Mouse (Mus musculus) splenic B cell, adult 2 months (primary cell): ENCODE data around the gene Tmem45a.
"Not testable (repeated sequence)": the region's sequence is repeated elsewhere in the genome, so short reads cannot be mapped to it uniquely, and the experiment has no call there.

ENCODE experiments used
- DNase-seq: peaks from one replicate; pipeline ENCODE4 v3.0.0-alpha.2; 2011; ENCODE audit warnings: low read depth, low spot score
- H3K27me3 ChIP-seq: 2 replicates; pipeline ENCODE4 v1.6.1; 2012; ENCODE audit warnings: mild to moderate bottlenecking, low read length, moderate library complexity, mixed read lengths; ENCODE audit not compliant: control insufficient read depth, poor library complexity, insufficient read depth, severe bottlenecking
- H3K36me3 ChIP-seq: 2 replicates; pipeline ENCODE4 v1.6.1; 2012; ENCODE audit warnings: mild to moderate bottlenecking, low read length, moderate library complexity, mixed read lengths; ENCODE audit not compliant: control insufficient read depth, poor library complexity, insufficient read depth, severe bottlenecking

Tmem45a gene

DNA sequence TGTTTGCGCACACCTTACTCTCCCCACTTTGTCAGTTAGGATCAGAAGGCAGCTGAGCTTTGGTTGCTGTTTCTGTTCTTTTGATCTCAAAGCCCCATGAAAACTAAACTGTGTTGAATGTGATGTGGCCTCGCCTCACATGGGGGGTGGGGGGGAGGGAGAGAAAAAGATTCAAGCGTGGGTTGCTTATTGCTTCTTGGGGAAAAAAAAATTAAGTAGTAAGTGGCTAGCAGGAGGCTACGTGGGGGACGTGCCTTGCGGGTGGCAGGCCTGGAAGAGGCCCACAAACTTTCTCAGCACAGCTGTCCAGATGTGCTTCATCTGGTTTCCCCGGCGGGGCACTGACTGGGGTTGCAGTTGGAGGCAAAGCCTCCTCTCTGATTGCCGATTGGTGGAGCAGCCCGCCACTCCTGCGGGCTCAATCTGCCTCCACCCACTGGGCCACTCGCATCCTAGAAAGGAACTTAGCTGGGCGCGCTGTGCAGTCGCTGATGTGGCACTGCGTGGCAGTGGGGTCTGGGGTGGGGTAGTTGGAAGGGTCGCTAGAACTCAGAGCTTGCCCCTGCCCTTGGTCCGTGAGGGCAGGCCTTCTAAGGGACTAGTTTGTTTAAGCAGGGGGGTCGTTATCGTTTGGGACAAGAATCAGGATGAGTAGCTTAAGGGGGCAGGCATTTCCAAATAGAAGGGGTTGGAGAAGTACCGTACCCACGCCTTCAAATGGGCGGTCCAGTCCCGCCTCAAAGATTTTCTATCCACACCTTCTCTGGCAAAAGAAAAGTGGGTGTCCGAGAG is at the start of gene Tmem45a:
Gene Tmem45a, minus strand, starts transcription at position 343 of the 792 bp plus-strand sequence.
- DNase-seq: no peak
- Histone ChIP-seq H3K36me3 (no peaks in the 10 kb centered on the region), H3K27me3 (no peaks in the 10 kb centered on the region)

DNA sequence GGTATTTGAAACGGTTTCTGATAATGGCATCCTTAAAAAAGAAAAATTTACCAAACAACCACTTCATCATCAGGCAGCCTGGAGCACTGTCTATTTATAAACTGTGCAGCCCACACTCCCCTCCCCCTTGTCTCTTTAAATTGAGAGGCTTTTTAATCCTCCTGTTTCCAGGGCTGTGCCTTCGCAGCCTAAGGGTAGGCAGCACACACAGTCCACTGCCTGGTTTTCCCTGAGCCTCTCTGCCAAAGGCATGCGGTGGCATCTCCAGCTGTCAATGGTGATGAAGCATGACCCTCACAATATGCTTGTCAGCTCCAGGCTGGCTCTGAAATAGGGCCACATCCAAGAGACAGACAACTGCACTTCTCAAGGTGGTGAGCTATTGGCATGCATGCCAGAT is 42.1 kb upstream of the Tmem45a start, which contains the start of gene Lnp1:
Gene Lnp1, minus strand, starts transcription at position 39 of the 400 bp plus-strand sequence.
- Histone ChIP-seq H3K27me3 (no peaks in the 10 kb centered on the region), H3K36me3 (no peaks in the 10 kb centered on the region)
- DNase-seq: no peak

DNA sequence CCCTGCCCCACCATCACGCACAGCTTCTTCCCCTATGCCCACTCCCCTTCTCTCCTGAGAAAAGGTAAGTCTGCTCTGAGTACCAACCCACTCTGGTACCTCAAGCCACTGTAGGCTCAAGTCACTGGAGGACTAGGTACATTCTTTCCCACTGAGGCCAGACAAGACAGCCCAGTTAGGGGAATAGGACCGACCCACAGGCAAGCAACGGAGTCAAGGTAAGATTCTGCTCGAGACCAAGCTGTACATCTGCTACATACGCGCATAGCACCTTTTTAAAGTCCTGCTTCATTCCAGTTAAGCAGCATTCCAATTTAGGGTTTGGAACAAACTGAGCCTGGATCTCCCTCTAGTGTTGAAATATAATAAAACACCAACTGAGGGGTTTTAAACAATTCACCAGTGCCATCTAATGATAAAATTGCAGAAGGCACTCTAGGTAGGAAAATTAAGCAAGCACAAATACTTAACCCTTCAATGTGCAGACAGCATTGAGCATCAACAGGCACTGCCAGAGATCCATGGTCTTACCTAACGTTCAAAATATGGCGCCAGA is 34.2 kb upstream of the Tmem45a start:
- Histone ChIP-seq H3K36me3 (no peaks in the 10 kb centered on the region), H3K27me3 (no peaks in the 10 kb centered on the region)
- DNase-seq: no peak

DNA sequence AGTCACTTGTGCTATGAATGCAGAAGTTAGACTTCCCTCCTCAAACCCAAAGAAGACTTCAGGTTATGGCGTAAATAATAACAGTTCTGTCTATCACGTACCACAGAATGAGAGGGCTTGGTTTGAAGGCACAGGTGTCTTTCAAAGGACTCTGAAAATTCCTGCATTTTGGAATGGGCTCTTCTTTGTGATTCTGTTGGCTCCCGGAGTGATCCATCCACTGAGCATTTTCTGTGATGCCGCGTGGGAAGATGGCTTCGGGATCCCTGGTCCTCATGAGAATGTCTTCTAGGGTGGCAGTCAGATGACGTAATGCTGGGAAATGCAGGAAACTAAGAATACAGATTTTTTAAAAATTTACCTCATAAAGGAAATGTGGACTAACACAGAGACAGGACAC is 31.3 kb upstream of the Tmem45a start:
- Histone ChIP-seq H3K27me3 (no peaks in the 10 kb centered on the region), H3K36me3 (no peaks in the 10 kb centered on the region)
- no peak for DNase-seq

DNA sequence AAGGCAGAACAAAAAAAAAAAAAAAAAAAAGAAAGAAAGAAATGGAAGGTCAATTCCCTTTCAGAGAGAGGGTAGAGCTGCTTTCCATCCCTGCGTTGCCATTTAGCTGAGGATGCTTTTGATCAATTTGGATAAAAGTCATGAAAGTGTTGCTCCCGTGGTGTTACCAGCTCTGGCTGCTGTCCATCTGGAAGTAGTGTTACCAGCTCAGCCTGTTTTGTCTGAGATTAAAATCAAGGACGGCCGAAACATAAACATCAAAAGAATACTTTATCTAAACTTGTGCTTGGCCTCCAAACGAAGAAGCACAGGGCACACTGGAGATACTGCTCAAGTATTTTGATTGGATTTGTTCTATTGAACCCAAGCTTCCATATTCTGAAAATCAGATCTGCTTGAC is 23.0 kb upstream of the Tmem45a start:
- no peak for DNase-seq
- H3K36me3 ChIP-seq: no peaks in the 10 kb centered on the region
- H3K27me3 ChIP-seq: no peaks in the 10 kb centered on the region

DNA sequence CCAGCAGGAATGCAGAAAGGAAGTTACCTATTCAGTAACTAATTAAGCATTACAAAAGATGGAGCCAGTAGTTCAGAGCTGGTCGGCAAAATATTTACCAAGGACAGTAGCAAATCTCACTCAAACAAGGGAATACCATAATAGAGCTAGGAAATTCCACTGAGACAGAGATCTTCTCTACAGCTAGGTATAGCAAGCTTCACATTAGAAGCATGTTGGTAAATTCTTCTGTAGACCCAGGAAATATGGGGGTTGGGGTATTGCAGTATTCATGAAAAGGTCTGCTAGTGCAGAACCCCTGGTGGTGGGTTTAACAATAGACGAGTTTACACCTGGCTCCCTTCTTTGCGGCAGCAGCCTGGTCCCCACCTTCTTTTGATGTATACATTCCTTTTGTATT is 16.2 kb upstream of the Tmem45a start:
- not testable (repeated sequence) for DNase-seq, H3K27me3 ChIP-seq, H3K36me3 ChIP-seq

DNA sequence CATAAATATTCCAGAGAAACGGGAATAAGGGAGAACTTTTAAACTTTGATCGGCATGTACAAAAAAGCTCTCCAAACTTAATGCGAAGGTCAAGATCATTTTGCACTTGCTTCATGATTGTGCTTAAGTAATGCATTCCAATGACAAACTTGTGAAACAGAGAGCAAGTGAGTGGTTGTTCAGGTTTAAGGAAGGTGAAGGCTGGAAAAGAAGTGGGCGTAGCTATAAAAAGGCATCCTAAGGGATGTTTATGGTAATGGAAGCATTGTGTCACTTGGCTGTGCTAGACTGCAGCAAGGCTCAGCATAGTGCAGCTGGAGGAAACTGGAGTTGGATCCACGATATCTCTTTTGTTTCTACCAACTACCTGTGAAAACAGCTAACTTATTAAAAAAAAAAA is 5.6 kb upstream of the Tmem45a start:
- DNase-seq: no peak
- no peaks in the 10 kb centered on the region for H3K27me3 ChIP-seq
- no peaks in the 10 kb centered on the region for H3K36me3 ChIP-seq

DNA sequence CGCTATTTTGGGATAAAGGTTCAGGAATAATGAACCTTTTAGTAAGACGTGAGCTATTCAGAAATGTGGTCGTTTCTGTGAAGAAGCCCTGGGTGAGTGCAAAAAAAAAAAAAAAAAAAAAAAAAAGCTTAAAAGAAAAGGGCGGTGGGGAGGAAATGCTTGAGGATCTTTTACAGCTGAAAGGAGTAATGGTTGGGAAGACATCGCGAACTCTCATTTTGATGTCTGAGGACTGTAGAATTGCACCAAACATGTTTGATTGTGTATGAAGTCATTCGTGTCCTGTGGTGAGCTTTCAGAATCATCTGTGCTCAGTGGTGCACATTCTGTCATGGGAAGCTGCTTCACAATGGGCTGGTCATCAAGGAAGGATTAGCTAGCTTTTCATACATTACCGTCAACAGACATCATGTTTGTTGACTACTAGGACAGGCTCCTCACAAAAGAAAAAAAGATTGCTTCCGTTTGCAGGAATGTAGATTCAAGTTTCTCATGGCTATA is 700 bp upstream of the Tmem45a start:
- no peak for DNase-seq
- no peaks in the 10 kb centered on the region for H3K36me3 ChIP-seq
- H3K27me3 ChIP-seq: no peaks in the 10 kb centered on the region

DNA sequence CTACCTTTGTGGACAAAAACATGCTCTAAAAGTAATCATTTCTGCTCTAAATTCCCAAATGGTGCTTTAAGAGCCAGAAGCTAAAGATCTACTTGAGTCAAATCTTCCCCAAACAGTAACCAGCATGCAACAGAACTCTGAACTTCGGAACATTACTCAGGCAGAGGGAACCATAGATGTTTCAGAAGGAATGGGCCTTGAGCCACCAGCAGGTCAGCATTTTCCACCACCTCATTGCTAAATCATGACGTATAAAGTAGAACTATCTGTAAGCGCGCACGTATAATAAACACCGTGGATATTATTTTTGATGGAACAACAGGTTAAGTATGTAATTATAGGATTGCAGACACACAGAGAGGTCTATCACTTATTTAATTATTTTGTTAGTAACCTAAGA is 1.2 kb downstream of the Tmem45a start:
- H3K36me3 ChIP-seq: no peaks in the 10 kb centered on the region
- no peaks in the 10 kb centered on the region for H3K27me3 ChIP-seq
- no peak for DNase-seq

DNA sequence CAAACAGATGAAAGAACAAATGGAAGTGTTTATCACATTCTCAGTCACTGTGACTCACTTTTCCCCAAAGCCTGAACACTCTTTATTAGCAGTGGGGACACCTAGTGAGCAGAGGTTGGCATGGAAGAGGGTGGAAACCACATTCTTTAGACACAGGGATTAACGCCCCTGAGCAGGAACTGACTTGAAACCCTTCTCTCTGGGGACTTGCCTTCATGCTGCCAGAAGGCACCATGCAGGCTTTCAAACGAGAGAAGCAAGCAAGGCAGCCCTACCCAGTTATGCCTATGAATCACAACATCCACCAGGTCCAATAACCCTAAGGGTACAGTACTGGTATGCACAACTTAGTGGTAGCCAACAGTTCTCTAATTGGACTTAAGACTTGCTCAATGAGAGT is 12.6 kb downstream of the Tmem45a start:
- H3K36me3 ChIP-seq: no peaks in the 10 kb centered on the region
- DNase-seq: no peak
- no peaks in the 10 kb centered on the region for H3K27me3 ChIP-seq

DNA sequence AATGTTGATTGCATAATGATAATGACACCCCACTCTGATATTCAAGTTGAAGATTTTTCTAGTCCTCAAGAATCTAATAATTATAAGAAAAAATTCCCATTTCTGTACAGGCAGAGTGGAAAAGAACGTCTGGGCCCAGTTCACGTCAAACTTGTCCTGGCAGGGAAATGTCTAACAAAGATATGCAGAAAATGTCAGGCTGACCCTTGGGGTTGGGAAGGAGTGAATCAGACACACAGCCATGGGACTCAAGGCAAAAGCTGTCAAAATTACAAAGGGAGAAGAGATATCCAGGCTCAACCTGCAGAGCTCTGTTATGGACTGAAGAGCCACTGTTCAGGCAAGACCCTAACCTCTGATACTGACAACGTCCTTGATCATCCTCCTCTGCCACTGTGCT is 15.5 kb downstream of the Tmem45a start:
- no peaks in the 10 kb centered on the region for H3K36me3 ChIP-seq
- no peak for DNase-seq
- H3K27me3 ChIP-seq: no peaks in the 10 kb centered on the region

DNA sequence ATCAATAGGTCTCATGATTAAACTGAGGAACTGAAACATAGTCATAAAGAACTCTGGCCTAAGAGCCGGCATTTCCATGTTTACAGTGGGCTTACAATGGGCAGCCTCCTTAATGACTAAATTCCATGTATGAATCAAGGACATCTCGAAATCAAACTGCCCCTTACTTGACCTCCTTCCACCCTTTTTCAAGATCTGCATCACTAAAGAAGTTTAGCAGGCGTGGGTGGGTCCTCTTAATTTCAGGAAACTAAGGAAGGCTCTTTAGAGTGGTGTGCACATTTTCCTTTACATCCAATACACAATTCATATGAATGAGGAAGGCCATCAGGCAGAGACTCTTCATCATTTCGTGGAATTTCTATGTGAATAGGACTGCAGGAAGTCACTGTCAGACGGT is 17.6 kb downstream of the Tmem45a start:
- Histone ChIP-seq H3K27me3 (no peaks in the 10 kb centered on the region), H3K36me3 (no peaks in the 10 kb centered on the region)
- DNase-seq: no peak

DNA sequence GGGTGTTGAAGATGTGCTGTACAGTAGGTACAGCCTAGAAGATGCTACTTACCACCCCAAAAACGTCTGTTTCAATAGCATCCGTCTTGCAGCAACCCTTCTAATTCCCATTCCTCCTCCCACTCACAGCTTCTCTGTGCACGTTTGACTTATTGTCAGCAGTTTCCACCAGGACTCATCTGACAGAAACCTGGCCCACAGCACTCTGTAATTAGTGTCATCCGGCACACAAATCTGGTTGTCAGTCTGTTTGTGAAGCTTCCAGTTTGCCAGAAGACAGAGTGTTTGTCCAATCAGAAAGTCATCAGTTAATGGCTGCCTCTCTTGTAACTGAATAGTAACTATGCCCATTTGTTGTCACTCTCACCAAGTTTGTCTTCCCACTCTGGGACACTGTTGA is 18.4 kb downstream of the Tmem45a start:
- Histone ChIP-seq H3K36me3 (no peaks in the 10 kb centered on the region), H3K27me3 (no peaks in the 10 kb centered on the region)
- no peak for DNase-seq

DNA sequence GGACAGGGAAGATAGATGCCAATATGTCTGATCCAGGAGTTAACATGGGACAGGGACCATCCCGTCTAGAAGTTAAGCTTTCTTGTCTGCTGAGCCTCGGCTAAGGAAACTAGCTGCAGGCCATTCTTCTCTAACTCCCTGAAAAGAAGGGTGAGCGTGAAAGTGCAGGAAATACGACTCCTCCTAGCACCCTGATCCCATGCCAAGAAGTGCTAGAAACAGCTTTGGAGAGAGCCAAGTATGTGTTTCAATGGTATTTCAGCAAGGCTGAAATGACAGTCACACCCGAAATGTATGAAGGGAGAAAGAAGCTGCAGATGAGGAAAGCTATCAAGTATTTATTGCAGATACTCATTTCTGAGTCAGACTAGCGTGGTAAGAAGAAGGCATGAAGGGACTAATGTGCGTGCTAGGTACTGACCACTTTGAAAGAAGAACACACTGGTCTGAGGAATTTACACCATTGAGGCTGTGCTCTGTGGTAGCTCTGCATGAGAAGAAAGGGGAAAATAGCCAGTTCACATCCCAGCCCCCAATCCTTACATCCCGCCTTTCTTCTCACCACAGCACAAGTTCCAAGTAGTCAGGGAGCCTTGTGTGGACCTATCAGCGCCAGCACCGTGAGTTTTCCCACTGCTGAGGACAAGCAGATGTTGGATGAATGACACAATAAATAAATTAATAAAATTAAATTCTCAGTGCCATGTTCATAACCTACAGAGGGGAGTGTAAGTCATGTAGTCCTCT is 33.0 kb downstream of the Tmem45a start:
- Histone ChIP-seq H3K36me3 (no peaks in the 10 kb centered on the region), H3K27me3 (no peaks in the 10 kb centered on the region)
- no peak for DNase-seq

DNA sequence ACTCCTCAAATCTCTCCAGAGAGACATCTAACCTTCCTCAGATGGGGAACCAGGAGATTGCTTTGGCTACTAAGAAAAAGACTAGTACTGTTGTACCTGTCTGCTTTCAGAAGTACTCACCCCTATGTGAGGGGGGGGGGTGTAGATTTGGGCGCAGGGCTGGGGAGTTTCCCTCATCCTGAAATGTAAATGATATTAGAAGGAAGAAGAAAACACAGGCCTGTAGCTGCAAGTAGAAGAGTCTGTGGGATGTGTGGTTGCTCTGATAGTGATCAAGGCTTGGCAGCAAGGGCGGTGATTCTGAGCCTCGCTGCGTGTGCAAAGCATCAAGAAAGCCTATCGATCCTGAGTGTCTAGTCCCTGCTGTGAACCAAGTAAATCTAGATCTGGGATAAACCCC is 43.0 kb downstream of the Tmem45a start:
- DNase-seq: no peak
- no peaks in the 10 kb centered on the region for H3K27me3 ChIP-seq
- H3K36me3 ChIP-seq: no peaks in the 10 kb centered on the region
